Mouse (Mus musculus): ENCODE data around the gene Ssr2. TPM values are rescaled to one million over a fixed set of nuclear protein-coding genes. Genes with fewer than 3 reads are reported as not detected.
A peak's percentile ranks its signal among the peaks of the same experiment; 100 is the strongest.

Ssr2 gene
- 200 and 308 TPM in 2 replicates for total RNA-seq (2014; fragmentation: Nextera tagmentation)
- total RNA-seq (2017) = 111 and 165 TPM in 2 replicates

- no peak for ATAC-seq (replicated peaks; ENCODE audit: low FRiP score, low TSS enrichment, poor library complexity, severe bottlenecking)
Measured at GRCm38 (mm10) chr3:88575540-88575939, at the start of gene Ssr2. TSS of gene Ssr2 (plus strand) at chr3:88575876.

DNA sequence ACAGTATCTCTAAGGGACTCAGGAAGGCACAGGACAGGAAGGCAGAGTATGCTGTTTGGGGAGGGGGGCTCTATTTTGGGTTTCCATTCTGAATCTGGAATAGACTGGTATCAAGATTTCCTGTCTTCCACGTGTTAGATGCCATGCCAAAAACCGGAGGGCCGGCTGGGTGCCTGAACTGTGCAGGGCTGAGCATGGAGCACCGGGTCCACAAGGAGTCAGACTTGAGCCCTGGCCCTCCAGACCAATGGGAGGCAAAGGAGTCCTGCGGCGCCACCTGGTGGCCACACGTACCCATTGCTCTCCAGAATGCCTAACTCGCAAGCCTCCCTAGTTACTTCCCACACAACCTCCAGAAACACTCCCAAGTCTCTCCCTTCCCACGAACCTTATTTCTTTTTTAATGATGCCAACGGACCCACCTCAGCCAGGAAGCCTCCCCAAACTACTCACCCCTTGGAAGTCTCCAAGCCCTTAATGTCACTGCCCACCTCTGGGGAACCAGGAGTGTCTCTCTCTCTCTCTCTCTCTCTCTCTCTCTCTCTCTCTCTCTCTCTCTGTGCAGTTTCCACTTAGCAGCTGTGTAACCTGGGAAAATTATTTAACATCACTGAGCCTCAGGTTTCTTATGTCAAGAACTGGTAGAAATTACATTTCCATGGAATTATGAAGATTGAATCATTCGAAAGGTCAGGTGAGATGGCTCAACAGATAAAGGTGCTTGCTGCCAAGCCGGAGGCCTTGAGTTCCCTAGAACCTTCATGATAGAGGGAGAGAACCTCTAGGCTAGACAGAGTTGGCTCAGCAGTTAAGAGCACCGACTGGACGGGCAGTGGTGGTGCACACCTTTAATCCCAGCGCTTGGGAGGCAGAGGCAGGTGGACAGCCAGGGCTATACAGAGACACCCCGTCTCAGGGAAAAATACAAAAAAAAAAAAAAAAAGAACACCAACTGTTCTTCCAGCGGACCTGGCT lies 49.2 kb upstream of the Ssr2 start:
- peak; percentile 87 for ATAC-seq (replicated peaks; ENCODE audit: low FRiP score, low TSS enrichment, poor library complexity, severe bottlenecking)

GRCm38 (mm10) chr3:88527565-88527964 lies 48.1 kb upstream of the Ssr2 start:
- no peak for ATAC-seq (replicated peaks; ENCODE audit: low FRiP score, low TSS enrichment, poor library complexity, severe bottlenecking)

GRCm38 (mm10) chr3:88528646-88529045 lies 47.0 kb upstream of the Ssr2 start:
- no peak for ATAC-seq (replicated peaks; ENCODE audit: low FRiP score, low TSS enrichment, poor library complexity, severe bottlenecking)

DNA sequence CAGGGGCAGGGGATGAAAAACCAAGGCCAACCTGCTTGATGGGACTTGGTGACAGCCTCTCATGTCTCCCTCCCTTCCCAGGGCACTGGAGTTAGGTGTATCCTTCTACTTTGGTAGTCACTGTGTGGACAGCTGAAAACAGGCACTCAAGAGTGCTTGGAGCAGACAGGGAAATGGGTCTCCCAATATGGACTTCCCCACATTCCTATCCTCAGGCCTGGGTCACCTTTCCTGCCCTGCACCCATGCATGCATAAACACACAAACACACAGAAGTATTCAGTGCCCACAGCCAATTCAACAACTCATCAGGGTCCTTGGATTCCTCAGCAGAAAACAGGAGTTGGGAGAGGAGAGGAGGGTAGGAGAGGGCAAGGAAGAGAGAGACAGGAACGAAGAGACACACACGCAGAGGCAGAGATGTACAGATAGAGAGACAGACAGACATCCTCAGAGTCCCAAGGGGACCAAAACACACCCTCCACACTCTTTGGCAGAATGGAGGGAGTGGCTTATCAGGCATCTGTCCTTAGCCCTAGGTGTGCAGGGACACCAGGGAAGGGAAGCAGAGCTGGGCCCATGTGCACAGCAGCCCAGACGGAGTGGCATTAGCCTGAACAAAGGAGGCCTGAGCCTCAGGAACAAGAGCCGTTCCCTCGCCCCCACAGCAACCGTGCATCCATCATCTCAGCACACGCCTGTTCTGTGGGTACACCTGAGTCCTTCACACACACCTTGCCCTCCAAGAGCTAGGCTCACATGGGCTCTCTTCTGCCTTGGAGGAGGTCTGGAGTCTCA lies 46.3 kb upstream of the Ssr2 start:
- no peak for ATAC-seq (replicated peaks; ENCODE audit: low FRiP score, low TSS enrichment, poor library complexity, severe bottlenecking)

- ATAC-seq (replicated peaks; ENCODE audit: low FRiP score, low TSS enrichment, poor library complexity, severe bottlenecking) = no peak
Measured at GRCm38 (mm10) chr3:88530082-88530864, 45.4 kb upstream of the Ssr2 start.

GRCm38 (mm10) chr3:88531348-88532298 lies 44.1 kb upstream of the Ssr2 start:
- ATAC-seq (replicated peaks; ENCODE audit: low FRiP score, low TSS enrichment, poor library complexity, severe bottlenecking) = peak; percentile 60

- no peak for ATAC-seq (replicated peaks; ENCODE audit: low FRiP score, low TSS enrichment, poor library complexity, severe bottlenecking)
Measured at GRCm38 (mm10) chr3:88532299-88532674, 43.4 kb upstream of the Ssr2 start, which contains the start of gene Mex3a. TSS of gene Mex3a (plus strand) at chr3:88532395.

- no peak for ATAC-seq (replicated peaks; ENCODE audit: low FRiP score, low TSS enrichment, poor library complexity, severe bottlenecking)
Measured at GRCm38 (mm10) chr3:88532689-88533511, 42.8 kb upstream of the Ssr2 start.

GRCm38 (mm10) chr3:88533706-88534105 lies 42.0 kb upstream of the Ssr2 start:
- ATAC-seq (replicated peaks; ENCODE audit: low FRiP score, low TSS enrichment, poor library complexity, severe bottlenecking) = no peak

GRCm38 (mm10) chr3:88535005-88535404 lies 40.7 kb upstream of the Ssr2 start:
- no peak for ATAC-seq (replicated peaks; ENCODE audit: low FRiP score, low TSS enrichment, poor library complexity, severe bottlenecking)

- ATAC-seq (replicated peaks; ENCODE audit: low FRiP score, low TSS enrichment, poor library complexity, severe bottlenecking) = no peak
Measured at GRCm38 (mm10) chr3:88535527-88535926, 40.1 kb upstream of the Ssr2 start.

GRCm38 (mm10) chr3:88536103-88536930 lies 39.4 kb upstream of the Ssr2 start:
- ATAC-seq (replicated peaks; ENCODE audit: low FRiP score, low TSS enrichment, poor library complexity, severe bottlenecking) = peak; percentile 49

DNA sequence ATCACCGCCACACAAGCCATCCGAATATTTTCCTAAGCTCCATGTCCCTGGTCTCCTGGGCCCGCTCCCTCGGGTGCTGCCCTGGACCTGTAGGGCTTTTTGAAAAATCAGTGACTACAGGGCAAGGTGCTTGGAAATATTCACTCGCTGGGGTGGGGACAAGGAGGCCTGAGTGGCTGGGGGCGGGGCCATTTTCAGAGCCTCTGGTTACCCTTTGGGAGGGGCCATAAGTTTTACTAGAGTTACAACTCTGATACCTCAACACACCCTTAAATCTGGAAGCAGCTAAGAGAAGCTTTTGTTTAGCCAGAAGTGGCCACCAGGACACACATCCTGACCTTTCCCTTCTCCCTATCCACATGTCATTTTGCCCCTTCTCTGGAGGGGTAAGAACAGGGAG lies 38.5 kb upstream of the Ssr2 start:
- ATAC-seq (replicated peaks; ENCODE audit: low FRiP score, low TSS enrichment, poor library complexity, severe bottlenecking) = no peak

DNA sequence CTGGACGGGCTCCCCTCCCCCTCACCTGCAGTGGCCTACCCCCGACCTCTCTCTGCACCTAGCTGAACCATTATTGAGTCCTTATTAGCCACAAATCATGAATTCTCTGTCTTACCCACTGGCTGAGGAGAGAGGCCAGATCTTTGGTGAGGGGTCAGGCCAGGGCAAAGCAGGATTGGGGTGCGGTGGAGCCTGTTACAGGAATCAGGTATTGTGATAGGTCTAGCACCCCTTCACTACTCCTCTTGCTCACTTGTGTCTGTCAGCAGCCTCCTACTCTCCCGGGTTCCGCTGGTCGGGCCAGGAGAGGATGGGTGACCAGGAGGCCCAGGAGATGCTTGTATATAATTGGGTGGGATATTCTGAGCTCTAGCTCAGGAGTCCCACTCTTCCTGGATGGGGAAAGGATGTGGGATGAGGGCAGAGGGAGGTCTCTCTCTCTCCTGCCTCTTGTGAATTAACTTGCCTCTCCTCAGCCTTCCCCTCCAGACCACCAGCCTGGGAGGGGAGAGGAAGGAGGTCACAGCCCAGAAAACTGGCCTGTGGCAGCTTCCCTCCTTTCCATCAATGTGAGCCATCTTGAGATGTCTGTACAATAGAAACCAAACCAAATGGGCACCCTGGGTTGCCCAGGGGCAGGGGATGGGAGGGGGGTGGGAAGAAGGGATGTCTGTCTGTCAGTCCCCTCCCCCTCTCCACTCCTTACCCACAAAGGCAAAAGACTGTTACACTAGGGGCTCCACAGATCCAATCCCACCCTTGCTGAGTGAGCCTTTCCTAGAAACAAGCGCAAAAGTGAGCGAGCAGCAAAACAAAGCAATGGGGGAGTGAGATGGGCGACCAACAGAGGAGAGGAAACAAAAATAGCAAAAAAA lies 37.2 kb upstream of the Ssr2 start:
- no peak for ATAC-seq (replicated peaks; ENCODE audit: low FRiP score, low TSS enrichment, poor library complexity, severe bottlenecking)

- no peak for ATAC-seq (replicated peaks; ENCODE audit: low FRiP score, low TSS enrichment, poor library complexity, severe bottlenecking)
Measured at GRCm38 (mm10) chr3:88539397-88539796, 36.3 kb upstream of the Ssr2 start.
